ENCODE assay signal across 8 mouse cellular contexts in the genomic region with DNA sequence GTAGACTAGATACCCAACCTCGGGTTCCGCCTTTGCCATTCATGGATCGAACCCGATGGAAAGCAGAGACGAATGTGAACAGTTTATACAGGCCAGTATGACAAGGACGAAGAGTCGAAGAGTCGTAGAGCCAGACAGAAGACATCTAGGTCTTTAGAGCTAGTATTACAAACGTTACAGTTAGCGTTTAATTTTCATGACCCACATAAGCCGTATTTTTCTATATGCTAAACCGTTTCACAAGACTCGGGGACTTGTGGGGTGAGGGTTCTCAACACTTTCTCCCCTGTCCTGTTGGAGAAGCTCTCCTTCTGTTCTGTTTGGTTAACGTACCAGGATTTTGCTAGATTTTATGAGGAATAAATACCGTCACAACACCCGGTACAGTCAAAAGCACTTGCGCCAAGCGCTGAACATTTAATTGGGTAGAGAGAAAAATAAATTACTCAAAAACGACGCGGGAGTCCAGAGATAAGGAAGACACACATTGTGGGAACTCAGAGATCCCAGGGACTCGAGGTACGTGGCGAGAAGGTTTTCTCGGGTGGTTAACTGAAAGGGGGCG. TPM values are rescaled to one million over a fixed set of nuclear protein-coding genes. Genes with fewer than 3 reads are reported as not detected.
A peak's percentile ranks its signal among the peaks of the same experiment; 100 is the strongest.
DNase-seq lines count a peak whose midpoint lies in the region; ATAC-seq and TF ChIP-seq lines count a peak whose summit lies in the region.

No protein-coding gene starts in this region.

- H3K4me3 ChIP-seq in spleen, adult 2 months (ENCODE audit: extremely low read depth, insufficient read depth, insufficient read length), result peak overlapping the region; percentile 63; the same call in 1 of the 2 replicates
- H3K4me3 ChIP-seq in limb, embryonic 12.5 days (replicated peaks), result peak overlapping the region; percentile 47
- peak overlapping the region; percentile 40 for H3K4me3 ChIP-seq in stomach, embryonic 14.5 days (ENCODE audit: low read depth, low read length)

- peak overlapping the region; percentile 42; the same call in 1 of the 2 replicates for H3K9ac ChIP-seq in limb, embryonic 12.5 days (replicated peaks)
- no peak overlapping the region for H3K9ac ChIP-seq in stomach, embryonic 14.5 days (replicated peaks; ENCODE audit: low read depth, low read length)

- no peak for TF ChIP-seq CTCF in spleen, adult 2 months (IDR thresholded peaks at IDR 0.05; ENCODE audit: extremely low read depth, insufficient read depth, insufficient read length, insufficient replicate concordance)

- H3K36me3 ChIP-seq in spleen, adult 2 months (ENCODE audit: control insufficient read depth, insufficient read depth, low read length), result no peaks in the 10 kb centered on the region
- H3K36me3 ChIP-seq in limb, embryonic 12.5 days, result no peaks in the 10 kb centered on the region
- H3K36me3 ChIP-seq in stomach, embryonic 14.5 days (ENCODE audit: control insufficient read depth, insufficient read depth, low read length), result no peaks in the 10 kb centered on the region

- no peak overlapping the region for H3K27ac ChIP-seq in spleen, adult 2 months (ENCODE audit: insufficient read depth, low read length)
- no peak overlapping the region for H3K27ac ChIP-seq in limb, embryonic 12.5 days
- H3K27ac ChIP-seq in stomach, embryonic 14.5 days (ENCODE audit: low read length), result no peak overlapping the region

- peak overlapping the region; percentile 58 for H3K4me2 ChIP-seq in limb, embryonic 12.5 days
- H3K4me2 ChIP-seq in stomach, embryonic 14.5 days (replicated peaks; ENCODE audit: low read depth, low read length), result peak overlapping the region; percentile 42

- peak; percentile 21 to 26 for DNase-seq in cerebellum, postnatal 14 days
- DNase-seq in cerebellum, adult 8-10 months, result no peak
- DNase-seq in spleen, adult 2 months (ENCODE audit: low read depth in 1 of 2, low spot score in 2 of 2), result no peak
- DNase-seq in spleen, postnatal 4 days (ENCODE audit: low spot score in 2 of 2), result no peak

- 16% methylated on average over 26 of the region's 26 CpGs for WGBS in spleen, adult 2 months
- 6% methylated on average over 26 of the region's 26 CpGs for WGBS in limb, embryonic 12.5 days
- WGBS in stomach, embryonic 14.5 days, result 7% methylated on average over 26 of the region's 26 CpGs

- H3K27me3 ChIP-seq in spleen, adult 2 months (ENCODE audit: control insufficient read depth, insufficient read depth, low read length), result peaks cover 2% of the 10 kb centered on the region; the same call in 1 of the 2 replicates
- H3K27me3 ChIP-seq in limb, embryonic 12.5 days, result peaks cover 10% of the 10 kb centered on the region
- no peaks in the 10 kb centered on the region for H3K27me3 ChIP-seq in stomach, embryonic 14.5 days (ENCODE audit: control insufficient read depth, insufficient read depth, low read length)

- no peaks in the 10 kb centered on the region for H3K4me1 ChIP-seq in spleen, adult 2 months (ENCODE audit: control insufficient read depth, insufficient read depth, insufficient read length)
- no peaks in the 10 kb centered on the region for H3K4me1 ChIP-seq in limb, embryonic 12.5 days (replicated peaks)
- no peaks in the 10 kb centered on the region for H3K4me1 ChIP-seq in stomach, embryonic 14.5 days (ENCODE audit: control insufficient read depth, insufficient read depth, low read length)

- ATAC-seq in limb, embryonic 12.5 days (ENCODE audit: insufficient number of reproducible peaks, insufficient read depth, low FRiP score, low TSS enrichment, low read depth), result no peak
- no peak for ATAC-seq in stomach, embryonic 14.5 days (ENCODE audit: insufficient number of reproducible peaks, insufficient read depth, low FRiP score, low read depth)
- no peak for ATAC-seq in granulocyte monocyte progenitor cell, adult 5-6 weeks (replicated peaks; ENCODE audit: poor library complexity, severe bottlenecking)
- no peak for ATAC-seq in monocyte, adult 5-6 weeks (replicated peaks; ENCODE audit: insufficient number of reproducible peaks, low FRiP score, low TSS enrichment, poor library complexity, severe bottlenecking)

- TF ChIP-seq POLR2A in spleen, adult 2 months (IDR thresholded peaks at IDR 0.05; ENCODE audit: low read depth, low read length), result no peak

- H3K9me3 ChIP-seq in limb, embryonic 12.5 days, result no peaks in the 10 kb centered on the region
- no peaks in the 10 kb centered on the region for H3K9me3 ChIP-seq in stomach, embryonic 14.5 days (ENCODE audit: control insufficient read depth, low read depth, low read length)

RNA-seq across cellular contexts. Expression of gene Ccdc184, which starts 13.7 kb away (rescaled TPM):
- 0.84 and 0.88 TPM in 2 replicates for polyA plus RNA-seq in spleen, adult 2 months (2012; rRNA removed)
- polyA plus RNA-seq in limb, embryonic 12.5 days (2016; fragmentation: Nextera tagmentation; extraction: Ambion mirVana), result 0.32 and 0.41 TPM in 2 replicates
- 1.8 and 2.4 TPM in 2 replicates for polyA plus RNA-seq in stomach, embryonic 14.5 days (2014; fragmentation: Nextera tagmentation; extraction: Ambion mirVana)
- not detected in 2 replicates for total RNA-seq in granulocyte monocyte progenitor cell, adult 5-6 weeks (2014; fragmentation: Nextera tagmentation)
- total RNA-seq in granulocyte monocyte progenitor cell, adult 5-6 weeks (2017), result not detected in 2 replicates
- not detected in 3 replicates for total RNA-seq in monocyte, adult 5-6 weeks (2017)

RNA-seq across cellular contexts. Expression of gene Olfr288, which starts 14.7 kb away (rescaled TPM):
- polyA plus RNA-seq in spleen, adult 2 months (2012; rRNA removed), result not detected in 2 replicates
- not detected in 2 replicates for polyA plus RNA-seq in limb, embryonic 12.5 days (2016; fragmentation: Nextera tagmentation; extraction: Ambion mirVana)
- not detected in 2 replicates for polyA plus RNA-seq in stomach, embryonic 14.5 days (2014; fragmentation: Nextera tagmentation; extraction: Ambion mirVana)
- not detected in 2 replicates for total RNA-seq in granulocyte monocyte progenitor cell, adult 5-6 weeks (2014; fragmentation: Nextera tagmentation)
- total RNA-seq in granulocyte monocyte progenitor cell, adult 5-6 weeks (2017), result not detected in 2 replicates
- total RNA-seq in monocyte, adult 5-6 weeks (2017), result not detected in 3 replicates

RNA-seq across cellular contexts. Expression of gene Asb8, which starts 15.2 kb away (rescaled TPM):
- 18.8 and 24.4 TPM in 2 replicates for polyA plus RNA-seq in spleen, adult 2 months (2012; rRNA removed)
- 42.4 and 43.5 TPM in 2 replicates for polyA plus RNA-seq in limb, embryonic 12.5 days (2016; fragmentation: Nextera tagmentation; extraction: Ambion mirVana)
- 47.6 and 51.7 TPM in 2 replicates for polyA plus RNA-seq in stomach, embryonic 14.5 days (2014; fragmentation: Nextera tagmentation; extraction: Ambion mirVana)
- 27.8 and 31.3 TPM in 2 replicates for total RNA-seq in granulocyte monocyte progenitor cell, adult 5-6 weeks (2014; fragmentation: Nextera tagmentation)
- 21.0 and 22.8 TPM in 2 replicates for total RNA-seq in granulocyte monocyte progenitor cell, adult 5-6 weeks (2017)
- total RNA-seq in monocyte, adult 5-6 weeks (2017), result 21.4 to 28.3 TPM (median 21.7 TPM) in 3 replicates

RNA-seq across cellular contexts. Expression of gene Gm44579, which starts 40.1 kb away (rescaled TPM):
- polyA plus RNA-seq in spleen, adult 2 months (2012; rRNA removed), result not detected in 2 replicates
- not detected in 2 replicates for polyA plus RNA-seq in limb, embryonic 12.5 days (2016; fragmentation: Nextera tagmentation; extraction: Ambion mirVana)
- polyA plus RNA-seq in stomach, embryonic 14.5 days (2014; fragmentation: Nextera tagmentation; extraction: Ambion mirVana), result not detected in 2 replicates
- total RNA-seq in granulocyte monocyte progenitor cell, adult 5-6 weeks (2014; fragmentation: Nextera tagmentation), result not detected in 2 replicates
- total RNA-seq in granulocyte monocyte progenitor cell, adult 5-6 weeks (2017), result not detected in 2 replicates
- total RNA-seq in monocyte, adult 5-6 weeks (2017), result not detected in 3 replicates

RNA-seq across cellular contexts. Expression of gene Olfr287, which starts 40.2 kb away (rescaled TPM):
- polyA plus RNA-seq in spleen, adult 2 months (2012; rRNA removed), result not detected in 2 replicates
- polyA plus RNA-seq in limb, embryonic 12.5 days (2016; fragmentation: Nextera tagmentation; extraction: Ambion mirVana), result not detected in 2 replicates
- polyA plus RNA-seq in stomach, embryonic 14.5 days (2014; fragmentation: Nextera tagmentation; extraction: Ambion mirVana), result not detected in 2 replicates
- not detected in 2 replicates for total RNA-seq in granulocyte monocyte progenitor cell, adult 5-6 weeks (2014; fragmentation: Nextera tagmentation)
- total RNA-seq in granulocyte monocyte progenitor cell, adult 5-6 weeks (2017), result not detected in 2 replicates
- not detected in 3 replicates for total RNA-seq in monocyte, adult 5-6 weeks (2017)

Comparison
In these comparisons a context has a peak if more than half of its experiments do, and no peak if none do; other contexts are left out.
1. DNase-seq: peak in cerebellum, postnatal 14 days (2 of 2); none in cerebellum, adult 8-10 months (single experiment), spleen, adult 2 months (0 of 2) and spleen, postnatal 4 days (0 of 2).
2. Peak in every context shown above with its lines, with median percentiles within 50 percentile points of each other: H3K4me3 ChIP-seq.